Comparison of ENCODE assay signal across 25 mouse cellular contexts in the genomic region with DNA sequence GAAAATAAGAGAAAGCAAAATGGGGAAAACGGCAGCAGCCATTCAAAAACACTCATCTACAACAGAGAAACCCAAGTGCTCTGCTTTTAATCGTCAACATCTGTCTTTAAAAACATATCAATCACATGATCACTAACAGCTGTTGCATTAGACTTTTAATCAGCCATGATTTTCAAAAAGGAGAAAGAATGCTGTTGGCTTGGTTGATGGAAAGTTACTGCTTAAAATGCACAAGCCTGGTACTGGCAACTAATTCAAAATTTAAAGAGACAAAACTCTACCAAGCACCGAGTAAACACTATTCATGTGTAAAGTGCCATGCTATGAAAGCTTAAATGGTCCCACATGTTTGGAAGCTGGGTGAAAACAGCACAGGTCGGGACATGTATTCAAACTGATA.
DNase-seq lines count a peak whose midpoint lies in the region; ATAC-seq lines count a peak whose summit lies in the region.
"Had no signal": no experiment of that assay in that cellular context is flagged by ENCODE, and none has a peak within 500 bp of the region (broad histone marks: within the 10 kb centered on the region; RNA-seq: fewer than 3 reads in every experiment).

No protein-coding gene starts in this region.

- DNase-seq in embryo, embryonic 11 days, result peak; percentile 28
- DNase-seq in embryo, embryonic 10 days (ENCODE audit: low spot score), result no peak
- DNase-seq in 3T3-L1 (ENCODE audit: low read depth, low spot score), result peak; percentile 21
- peak; percentile 85 for DNase-seq in embryonic facial prominence, embryonic 14.5 days (ENCODE audit: low spot score)
- no peak for DNase-seq in limb, embryonic 10.5 days (ENCODE audit: low spot score)
- no peak for DNase-seq in spleen, postnatal 10 days (ENCODE audit: low spot score in 2 of 2)
- DNase-seq: adrenal gland, adult 8-10 months; cerebellum, adult 8-10 months; kidney, adult 8-10 months; kidney, postnatal 14 days; liver, embryonic 13.5 days; lung, adult 2 months; lung, postnatal 14 days; right cerebral cortex, adult 18-20 months; right cerebral cortex, postnatal 4 days; thymus, postnatal 25 days had no signal

- no peak overlapping the region; the same call in 1 of the 2 replicates for H3K4me2 ChIP-seq in embryonic facial prominence, embryonic 14.5 days (ENCODE audit: low read depth, low read length)
- H3K4me2 ChIP-seq: hindbrain, embryonic 15.5 days; liver, embryonic 13.5 days; midbrain, embryonic 11.5 days; neural tube, embryonic 15.5 days; stomach, embryonic 15.5 days had no signal

- WGBS in embryonic facial prominence, embryonic 14.5 days, result 24% methylated on average over 4 of the region's 4 CpGs
- WGBS in limb, embryonic 10.5 days, result 29% methylated on average over 4 of the region's 4 CpGs

- no peak overlapping the region for H3K9ac ChIP-seq in embryonic facial prominence, embryonic 14.5 days (ENCODE audit: low read depth, low read length)
- H3K9ac ChIP-seq: hindbrain, embryonic 15.5 days; limb, embryonic 13.5 days; liver, embryonic 13.5 days; neural tube, embryonic 15.5 days; stomach, embryonic 15.5 days had no signal

- H3K9me3 ChIP-seq in embryonic facial prominence, embryonic 14.5 days (ENCODE audit: control insufficient read depth, low read length), result no peaks in the 10 kb centered on the region
- H3K9me3 ChIP-seq in limb, embryonic 10.5 days (replicated peaks), result no peaks in the 10 kb centered on the region
- H3K9me3 ChIP-seq: heart, embryonic 10.5 days; hindbrain, embryonic 15.5 days; limb, embryonic 13.5 days; liver, embryonic 13.5 days; neural tube, embryonic 15.5 days; stomach, embryonic 15.5 days had no signal

- no peak overlapping the region for H3K4me3 ChIP-seq in embryonic facial prominence, embryonic 14.5 days (ENCODE audit: low read depth, low read length)
- no peak overlapping the region for H3K4me3 ChIP-seq in limb, embryonic 10.5 days
- H3K4me3 ChIP-seq: erythroblast, embryonic 14.5 days; heart, embryonic 10.5 days; hindbrain, embryonic 15.5 days; layer of hippocampus, adult 2 months; limb, embryonic 13.5 days; liver, embryonic 13.5 days; neural tube, embryonic 15.5 days; stomach, embryonic 15.5 days had no signal

- peak; percentile 53; the same call in 1 of the 2 replicates for ATAC-seq in embryonic facial prominence, embryonic 14.5 days (ENCODE audit: low read depth)
- no peak for ATAC-seq in erythroblast, adult 5-6 weeks (replicated peaks; ENCODE audit: low FRiP score, poor library complexity, severe bottlenecking)

- H3K4me1 ChIP-seq in embryonic facial prominence, embryonic 14.5 days (ENCODE audit: control insufficient read depth, insufficient read depth, low read length), result peaks cover 22% of the 10 kb centered on the region
- H3K4me1 ChIP-seq in limb, embryonic 10.5 days, result peaks cover 27% of the 10 kb centered on the region
- H3K4me1 ChIP-seq: heart, embryonic 10.5 days; liver, embryonic 13.5 days; stomach, embryonic 15.5 days had no signal

- H3K36me3 ChIP-seq in embryonic facial prominence, embryonic 14.5 days (ENCODE audit: control insufficient read depth, insufficient read depth, low read length), result no peaks in the 10 kb centered on the region
- no peaks in the 10 kb centered on the region for H3K36me3 ChIP-seq in limb, embryonic 10.5 days
- H3K36me3 ChIP-seq: heart, embryonic 10.5 days; hindbrain, embryonic 15.5 days; limb, embryonic 13.5 days; liver, embryonic 13.5 days; neural tube, embryonic 15.5 days; stomach, embryonic 15.5 days had no signal

- peak overlapping the region; percentile 46 for H3K27ac ChIP-seq in embryonic facial prominence, embryonic 14.5 days (replicated peaks; ENCODE audit: low read depth, low read length)
- H3K27ac ChIP-seq in limb, embryonic 10.5 days, result peak overlapping the region; percentile 46
- H3K27ac ChIP-seq: heart, embryonic 10.5 days; hindbrain, embryonic 15.5 days; layer of hippocampus, adult 2 months; liver, embryonic 13.5 days; neural tube, embryonic 15.5 days; stomach, embryonic 15.5 days had no signal

- no peaks in the 10 kb centered on the region for H3K27me3 ChIP-seq in embryonic facial prominence, embryonic 14.5 days (replicated peaks; ENCODE audit: control insufficient read depth, insufficient read depth, low read length)
- no peaks in the 10 kb centered on the region for H3K27me3 ChIP-seq in limb, embryonic 10.5 days (ENCODE audit: low read depth, poor library complexity, severe bottlenecking)
- H3K27me3 ChIP-seq: hindbrain, embryonic 15.5 days; limb, embryonic 13.5 days; liver, embryonic 13.5 days; neural tube, embryonic 15.5 days; stomach, embryonic 15.5 days had no signal

Comparison
In these comparisons a context has a peak if more than half of its experiments do, and no peak if none do; other contexts are left out.
1. DNase-seq: peak in embryo, embryonic 11 days (single experiment), 3T3-L1 (single experiment) and embryonic facial prominence, embryonic 14.5 days (single experiment); none in embryo, embryonic 10 days (single experiment), limb, embryonic 10.5 days (single experiment) and spleen, postnatal 10 days (0 of 2).